Mouse (Mus musculus): ENCODE results near the gene Cdan1. TPM values are rescaled to one million over a fixed set of nuclear protein-coding genes. Genes with fewer than 3 reads are reported as not detected.
A peak's percentile ranks its signal among the peaks of the same experiment; 100 is the strongest.

Gene Cdan1
- 10 to 100 TPM; 10.5 to 14.2 TPM for total RNA-seq (2021)

DNA sequence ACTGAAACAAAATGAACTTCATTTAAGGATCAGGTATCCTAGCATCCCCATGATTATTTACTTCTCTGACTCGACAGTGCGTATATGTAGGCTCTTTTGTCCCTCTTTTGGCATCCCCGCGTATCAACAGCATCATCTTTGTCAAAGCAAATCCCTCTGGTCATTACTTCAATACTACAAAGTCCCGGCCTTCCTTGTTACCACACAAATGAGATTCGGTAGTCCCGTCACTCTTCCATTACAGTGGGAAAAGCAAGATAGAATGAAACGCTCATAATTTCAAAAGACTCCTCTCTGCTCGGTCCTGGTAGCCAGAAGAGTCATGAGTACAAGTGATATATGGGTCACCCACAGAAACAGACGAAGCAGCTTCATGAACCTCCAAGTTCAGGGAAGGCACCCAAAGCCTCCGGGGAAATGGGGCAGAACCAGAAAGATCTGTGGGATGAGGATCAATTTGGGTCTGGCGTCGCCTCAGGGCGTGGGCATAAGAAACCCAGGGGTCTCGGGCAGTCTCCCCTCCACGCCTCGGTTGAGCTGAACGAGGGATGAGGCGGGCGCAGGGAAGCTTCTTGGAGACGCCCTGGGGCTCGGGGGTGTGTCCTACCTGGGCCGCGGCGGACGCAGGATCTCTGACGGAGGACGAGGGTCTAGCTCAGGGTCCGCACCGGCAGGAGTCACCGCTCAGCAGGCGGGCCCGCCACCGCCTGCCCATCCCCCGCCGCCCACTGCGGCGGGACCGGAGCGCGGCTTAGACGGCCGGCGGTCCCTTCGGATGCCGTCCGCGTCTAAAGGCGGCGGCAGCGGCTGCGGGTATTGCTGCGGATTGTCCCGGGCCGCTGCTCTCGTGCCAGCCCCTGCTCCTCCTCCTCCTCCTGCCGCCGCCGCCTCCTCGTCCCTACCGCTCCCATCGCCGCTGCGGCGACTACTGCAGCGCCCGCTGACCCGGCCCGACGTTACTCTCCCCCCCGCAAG, at the start of gene Cdan1:
Gene Cdan1 (minus strand): TSS at position 680 of the 975 bp plus-strand sequence.
- intact Hi-C loops (cut with DNase I): loop anchor here (5.0 kb wide), 1 partner anchor 117 kb away; no protein-coding TSS in a partner anchor
- peak in 1 of 2 experiments; percentile 43 for DNase-seq

DNA sequence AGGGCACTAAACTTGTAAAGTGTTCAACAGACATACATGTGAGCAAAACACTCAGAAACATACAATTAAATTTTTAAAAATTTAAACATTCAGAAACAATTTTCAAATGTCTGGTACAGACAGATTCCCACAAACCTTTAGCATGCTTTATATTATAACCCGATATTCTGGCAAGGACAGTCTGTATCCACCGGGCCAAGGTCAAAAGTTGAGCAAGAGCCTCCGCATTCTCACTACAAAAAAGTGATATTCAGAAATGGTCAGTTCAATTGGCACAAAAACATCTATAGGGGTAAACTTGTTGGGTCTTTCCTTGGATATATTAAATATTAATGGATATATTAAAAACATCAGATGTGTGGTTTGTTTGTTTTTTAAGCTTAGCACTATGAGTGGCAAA, 46.4 kb upstream of the Cdan1 start:
- no peak for DNase-seq
- intact Hi-C loops (cut with DNase I): no loop called here

DNA sequence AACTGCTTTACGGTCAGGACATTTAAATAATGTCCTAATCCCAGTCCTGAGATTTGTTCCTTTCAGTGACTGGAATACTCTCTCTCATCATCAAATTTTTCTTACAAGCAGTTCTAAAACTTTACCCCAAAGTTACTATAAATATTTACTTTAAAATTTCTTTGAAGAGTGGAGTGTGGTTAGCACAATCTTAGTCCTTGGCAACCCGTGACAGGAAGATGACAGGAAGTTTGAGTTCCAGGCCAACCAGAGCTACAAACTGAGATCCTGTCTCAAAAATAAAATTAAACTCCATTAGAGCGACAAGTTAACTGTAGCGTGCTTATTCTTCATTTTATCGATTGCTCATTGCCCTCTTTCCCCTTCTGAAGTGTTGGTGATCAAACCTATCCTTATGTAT, 37.7 kb upstream of the Cdan1 start:
- no peak for DNase-seq
- intact Hi-C loops (cut with DNase I): no loop called here

DNA sequence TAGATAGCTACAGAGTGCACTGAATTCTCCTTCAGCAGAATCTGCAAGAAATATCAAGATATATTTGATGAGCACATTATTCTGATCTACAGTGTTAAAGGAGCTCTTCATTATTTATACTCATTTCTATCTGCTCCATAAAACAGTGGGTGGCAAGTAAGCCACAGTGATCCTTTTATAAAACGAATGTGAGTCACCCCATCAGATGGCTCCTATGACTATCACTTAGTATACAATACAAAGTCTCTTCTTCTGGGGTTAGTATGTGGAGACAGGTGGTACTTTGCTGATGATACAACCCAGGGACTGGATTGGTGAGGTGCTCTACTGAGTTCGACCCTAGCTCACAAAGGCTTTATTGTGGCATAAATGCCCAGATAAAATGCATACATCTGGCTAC, 23.3 kb upstream of the Cdan1 start:
- intact Hi-C loops (cut with DNase I): no loop called here

DNA sequence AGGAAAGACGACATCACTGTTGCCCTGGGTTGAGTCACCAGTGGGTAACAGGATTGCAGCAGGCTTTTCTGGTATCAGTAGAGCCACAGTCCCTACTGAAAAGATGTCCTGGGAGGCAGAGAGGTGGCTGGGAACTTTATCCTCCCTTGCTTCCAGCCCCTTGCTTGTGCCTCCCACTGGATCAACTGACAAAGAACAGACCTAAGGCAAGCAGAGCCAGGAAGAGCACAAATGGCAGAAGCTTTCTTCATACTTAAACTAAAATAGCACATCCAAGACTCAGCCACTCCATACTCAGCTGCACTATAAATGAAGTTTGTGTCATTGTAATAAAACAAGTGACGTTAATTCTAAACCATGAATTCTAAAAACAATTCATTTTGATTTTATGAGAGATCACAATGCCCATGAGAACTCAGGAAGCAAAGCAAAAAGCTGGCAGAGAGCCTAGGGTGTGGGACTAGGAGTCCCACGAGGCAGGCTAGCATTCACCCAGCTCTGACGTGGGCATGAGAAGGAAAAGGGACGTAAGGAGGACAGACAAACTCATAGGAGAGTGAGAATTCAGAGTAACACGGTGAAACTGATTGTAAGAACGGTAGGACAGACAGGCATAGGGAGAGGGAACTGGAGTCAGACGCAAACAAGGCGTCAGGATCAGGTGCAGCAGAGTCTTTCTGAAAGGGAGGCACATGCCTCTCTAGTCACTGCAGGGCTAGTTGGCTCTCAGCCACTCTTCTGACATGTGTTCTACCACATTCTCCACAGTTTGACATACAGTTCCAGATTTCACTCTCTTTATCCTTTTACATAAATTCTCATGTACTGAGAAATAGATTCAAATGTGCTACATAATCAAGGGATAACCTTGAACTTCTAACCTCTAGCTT, 21.8 kb upstream of the Cdan1 start:
- intact Hi-C loops (cut with DNase I): no loop called here
- peak in 1 of 2 experiments; percentile 9 for DNase-seq

More for the DNA sequence above, 23.3 kb upstream of the Cdan1 start:
- no peak for DNase-seq

DNA sequence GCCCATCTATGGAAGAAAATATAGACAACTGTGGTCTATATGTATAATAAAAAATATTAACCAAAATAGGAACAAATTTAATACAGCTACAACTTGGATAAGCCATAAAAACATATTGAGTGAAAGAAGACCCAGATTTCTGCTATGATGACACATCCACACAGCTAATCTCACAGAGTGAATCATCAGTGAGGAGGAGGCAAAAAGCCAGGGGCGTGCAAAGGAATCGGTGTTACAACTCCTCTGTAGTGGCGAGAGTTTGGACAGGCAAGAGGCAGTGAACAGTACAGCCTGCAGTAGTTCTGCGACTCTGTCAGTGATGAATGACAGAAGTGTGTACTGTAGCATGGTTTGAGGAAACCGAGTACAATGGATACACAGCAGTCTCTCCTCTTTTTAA, 17.4 kb upstream of the Cdan1 start:
- intact Hi-C loops (cut with DNase I): loop anchor here (2.0 kb wide), 1 partner anchor 389 kb away; no protein-coding TSS in a partner anchor
- DNase-seq: no peak

DNA sequence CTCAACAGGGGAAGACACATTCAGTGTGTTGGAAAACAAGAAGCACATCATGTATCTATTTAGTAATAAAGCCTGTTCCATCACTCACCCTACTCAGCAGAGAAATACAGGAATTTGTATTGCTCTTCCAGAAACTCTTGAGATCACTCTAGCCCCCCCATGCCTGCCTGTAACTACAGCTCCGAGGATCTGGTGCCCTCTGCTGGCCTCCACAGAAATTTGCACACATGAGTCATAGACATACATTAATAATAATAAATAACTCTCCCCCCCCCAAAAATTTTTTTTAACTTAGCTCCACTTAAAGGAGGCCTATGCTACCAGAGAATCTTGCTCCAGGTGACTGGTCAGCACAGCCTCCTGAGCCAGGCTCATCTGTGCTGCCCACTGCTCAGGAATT, 16.6 kb upstream of the Cdan1 start:
- intact Hi-C loops (cut with DNase I): loop anchor here (2.0 kb wide), 1 partner anchor 388 kb away; no protein-coding TSS in a partner anchor
- peak; percentile 13 to 47 for DNase-seq

DNA sequence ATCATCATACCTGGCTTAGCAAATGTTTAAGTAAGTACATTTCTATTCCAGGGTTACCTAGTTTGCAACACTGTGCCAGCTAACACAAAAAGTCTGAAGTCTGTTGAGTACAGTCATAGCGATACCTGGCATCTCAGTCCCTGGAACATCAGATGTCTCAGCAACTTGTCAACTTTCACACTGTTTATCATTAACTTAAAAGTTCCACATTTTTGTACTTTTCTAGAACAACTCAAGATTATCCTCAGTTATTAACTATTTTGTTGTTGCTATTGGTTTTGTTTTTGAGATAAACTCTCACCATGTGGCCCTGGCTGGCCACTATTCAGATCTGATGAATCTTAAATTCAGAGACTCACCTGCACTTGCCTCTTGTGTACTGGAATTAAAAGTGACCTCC, 13.5 kb upstream of the Cdan1 start:
- DNase-seq: no peak
- intact Hi-C loops (cut with DNase I): no loop called here

DNA sequence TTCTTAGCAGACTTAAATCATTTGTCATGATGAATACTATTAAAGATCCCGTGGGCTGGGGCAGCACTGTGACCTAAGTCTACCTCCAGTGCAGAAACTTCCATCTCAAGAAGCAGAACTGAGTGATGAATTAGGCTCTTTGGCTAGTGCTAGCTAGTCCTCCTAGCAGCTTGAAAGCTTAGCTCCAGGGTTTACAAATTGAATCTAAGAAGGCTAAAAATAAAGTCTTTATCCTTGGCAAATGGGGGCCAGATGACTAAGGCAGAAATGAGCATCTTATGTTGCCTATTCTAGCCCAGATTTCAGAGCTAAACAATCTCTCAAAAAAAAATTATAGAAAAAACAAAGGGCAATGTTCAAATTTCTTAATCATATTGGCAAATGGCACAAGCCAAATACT, 10.8 kb upstream of the Cdan1 start:
- intact Hi-C loops (cut with DNase I): no loop called here
- DNase-seq: no peak

DNA sequence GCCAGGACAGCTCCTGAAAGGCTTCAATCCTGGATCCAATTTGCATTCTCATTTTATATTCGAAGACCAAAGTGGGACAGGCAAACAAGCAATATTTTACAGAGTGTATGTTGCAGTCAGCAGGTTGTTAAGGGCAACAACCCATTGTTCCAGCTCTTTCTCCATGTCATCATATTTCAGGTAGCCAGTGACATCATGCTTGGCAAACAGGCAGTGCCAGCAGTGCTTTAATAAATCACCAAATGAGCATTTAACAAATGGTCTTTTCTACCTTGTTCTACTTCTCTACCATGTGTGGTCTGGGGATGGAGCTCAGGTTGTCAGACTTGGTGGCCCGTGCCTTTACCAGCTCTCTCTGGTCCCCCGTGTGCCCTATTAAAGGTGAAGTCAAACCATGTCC, 8.2 kb upstream of the Cdan1 start:
- intact Hi-C loops (cut with DNase I): no loop called here
- DNase-seq: no peak

DNA sequence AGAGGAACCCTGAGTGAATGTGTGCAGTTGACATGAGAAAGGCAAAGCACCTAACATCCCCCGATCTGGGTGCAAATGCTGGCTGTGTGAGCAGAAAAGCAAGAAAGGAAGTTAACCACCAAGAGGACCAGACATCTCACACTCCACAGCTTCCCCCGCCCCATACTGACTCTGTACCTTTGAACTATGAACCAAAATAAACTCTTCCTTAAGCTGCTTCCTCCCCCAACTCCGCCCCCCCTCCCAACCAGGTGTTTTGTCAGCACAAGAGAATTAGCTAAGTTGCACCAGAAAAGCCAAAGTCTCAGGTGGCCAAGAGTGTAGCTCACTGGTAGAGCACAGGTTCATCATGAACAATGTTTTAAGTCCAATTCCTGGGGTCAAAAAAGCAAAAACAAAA, 3.2 kb upstream of the Cdan1 start:
- intact Hi-C loops (cut with DNase I): loop anchor here (5.0 kb wide), 1 partner anchor 121 kb away; no protein-coding TSS in a partner anchor
- no peak for DNase-seq

DNA sequence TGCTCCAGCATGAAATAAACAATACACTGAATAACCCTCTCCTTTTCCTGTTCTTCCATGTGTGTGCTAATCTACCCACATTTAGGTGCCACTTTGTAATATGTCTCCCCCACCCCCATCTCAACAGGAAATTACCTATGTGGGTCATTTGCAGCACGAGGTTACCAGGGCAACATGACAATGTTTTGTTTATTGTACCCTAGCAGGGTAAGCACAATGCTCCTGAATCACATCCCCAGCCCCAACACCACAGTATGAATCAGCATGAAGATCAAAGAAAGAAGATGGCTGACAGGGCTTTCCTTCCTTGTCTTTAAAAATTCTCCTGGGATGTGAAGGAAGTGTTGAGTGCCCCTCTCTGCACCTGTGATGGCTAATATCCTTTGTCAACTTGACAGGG, 2.7 kb upstream of the Cdan1 start:
- intact Hi-C loops (cut with DNase I): loop anchor here (5.0 kb wide), 1 partner anchor 120 kb away; no protein-coding TSS in a partner anchor
- no peak for DNase-seq

DNA sequence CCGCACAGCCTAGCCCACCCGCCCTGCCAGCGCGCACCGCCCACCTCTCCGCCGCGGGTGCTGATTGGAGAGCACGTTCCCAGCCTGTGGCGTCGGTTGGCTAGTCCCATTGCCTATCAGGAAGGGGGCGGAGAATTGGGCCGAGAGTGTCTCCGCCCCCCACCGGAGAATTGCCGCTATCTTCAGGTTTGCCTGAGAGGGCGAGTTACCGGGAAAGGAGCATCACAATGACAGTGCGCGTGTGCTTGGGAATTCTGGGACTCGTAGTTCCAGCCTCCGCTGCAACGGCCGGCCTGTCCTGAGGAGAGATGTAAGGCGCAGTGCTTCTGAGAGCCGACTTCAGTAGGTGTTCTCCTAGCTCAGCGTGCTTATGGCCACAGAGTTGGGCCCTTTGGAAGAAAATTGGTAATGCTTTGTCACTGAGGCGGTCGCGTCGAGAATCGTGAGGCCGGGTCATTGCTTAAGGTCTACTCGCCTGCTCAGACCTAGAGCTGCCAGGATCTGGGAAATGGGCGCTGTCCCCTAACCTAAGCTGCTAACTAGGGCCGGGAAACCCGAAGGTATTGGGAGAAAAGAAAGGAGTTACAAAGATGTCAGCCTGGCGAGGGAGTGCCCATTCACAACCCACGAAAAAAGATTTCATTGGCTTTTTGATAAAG, 625 bp upstream of the Cdan1 start, which contains the start of gene Ttbk2:
Gene Ttbk2 (minus strand): TSS at position 181 of the 659 bp plus-strand sequence.
- intact Hi-C loops (cut with DNase I): loop anchor here (5.0 kb wide), 1 partner anchor 118 kb away; no protein-coding TSS in a partner anchor
- peak; percentile 99 for DNase-seq

DNA sequence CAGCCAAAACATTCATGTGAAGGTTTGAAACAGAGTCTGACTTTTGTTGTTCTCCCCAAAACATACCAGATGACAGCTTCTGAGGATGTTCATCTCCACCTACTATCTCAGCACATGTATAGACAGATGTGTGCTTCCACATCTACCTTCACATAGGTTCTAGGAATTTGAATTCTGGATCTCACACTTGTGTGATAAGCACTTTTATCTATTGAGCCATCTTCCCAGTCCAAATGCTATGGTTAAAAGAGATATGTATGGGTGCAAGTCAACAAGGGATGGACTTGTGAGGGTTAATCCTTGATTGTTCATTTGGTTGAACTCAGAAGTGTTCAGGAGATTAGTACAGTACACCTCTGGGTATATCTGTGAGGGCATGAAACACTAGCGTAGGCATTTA, 4.6 kb downstream of the Cdan1 start:
- intact Hi-C loops (cut with DNase I): no loop called here
- DNase-seq: no peak

DNA sequence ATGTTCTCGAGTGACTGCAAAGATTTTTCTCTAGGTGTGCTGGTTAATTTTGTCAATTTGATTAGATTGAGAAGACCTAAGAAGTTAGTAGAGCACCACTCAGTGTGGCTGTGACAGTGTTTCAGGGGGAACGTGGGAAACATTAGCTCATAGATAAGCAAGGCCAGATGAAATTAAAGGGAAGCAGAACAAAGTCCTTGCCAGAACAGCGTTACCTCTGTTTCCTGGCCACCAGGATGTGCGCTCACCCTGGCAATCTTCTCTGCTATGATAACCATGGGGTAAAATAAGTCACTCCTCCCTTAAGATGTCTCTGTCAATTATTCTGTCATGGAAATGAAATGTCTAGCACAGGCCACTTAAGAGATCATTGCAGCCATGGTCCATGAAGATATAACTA, 5.9 kb downstream of the Cdan1 start:
- no peak for DNase-seq
- intact Hi-C loops (cut with DNase I): no loop called here

DNA sequence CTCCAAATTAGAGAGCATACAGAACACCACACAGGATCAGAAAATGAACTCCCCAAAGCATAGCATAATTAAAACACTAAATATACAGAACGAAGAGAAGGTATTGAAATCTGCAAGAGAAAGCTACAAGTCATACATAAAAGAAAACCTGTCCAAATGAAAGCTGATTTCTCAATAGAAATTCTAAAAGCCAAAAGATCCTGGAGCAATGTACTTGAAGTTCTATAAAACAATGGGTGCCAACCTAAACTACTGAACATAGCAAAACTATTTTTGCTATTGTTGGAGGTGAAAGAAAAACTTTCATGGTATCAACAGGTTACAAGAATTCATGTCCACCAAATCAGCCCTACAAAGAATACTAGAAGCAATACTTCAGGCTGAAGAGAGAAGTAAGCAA, 8.7 kb downstream of the Cdan1 start:
- intact Hi-C loops (cut with DNase I): no loop called here
- DNase-seq: no peak

DNA sequence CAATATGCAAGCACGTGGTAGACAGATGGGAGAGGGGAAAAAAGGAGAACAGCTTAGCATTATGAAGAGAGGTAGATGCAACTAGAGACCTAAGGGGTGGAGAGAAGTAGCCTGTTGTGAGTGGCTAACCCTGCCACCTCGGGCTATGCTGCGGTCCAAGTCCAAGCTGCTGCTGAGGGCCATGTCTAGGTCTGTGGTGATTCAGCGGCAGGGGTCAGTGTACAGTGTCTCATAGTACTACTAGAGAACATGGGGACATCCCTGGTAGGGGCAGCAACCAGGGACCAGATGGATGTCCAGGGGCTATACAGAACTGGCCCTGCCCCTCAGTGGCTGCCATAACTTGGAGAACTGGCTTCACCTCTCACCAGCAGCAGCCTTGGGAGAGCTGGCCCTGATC, 14.8 kb downstream of the Cdan1 start:
- DNase-seq: no peak
- intact Hi-C loops (cut with DNase I): no loop called here

DNA sequence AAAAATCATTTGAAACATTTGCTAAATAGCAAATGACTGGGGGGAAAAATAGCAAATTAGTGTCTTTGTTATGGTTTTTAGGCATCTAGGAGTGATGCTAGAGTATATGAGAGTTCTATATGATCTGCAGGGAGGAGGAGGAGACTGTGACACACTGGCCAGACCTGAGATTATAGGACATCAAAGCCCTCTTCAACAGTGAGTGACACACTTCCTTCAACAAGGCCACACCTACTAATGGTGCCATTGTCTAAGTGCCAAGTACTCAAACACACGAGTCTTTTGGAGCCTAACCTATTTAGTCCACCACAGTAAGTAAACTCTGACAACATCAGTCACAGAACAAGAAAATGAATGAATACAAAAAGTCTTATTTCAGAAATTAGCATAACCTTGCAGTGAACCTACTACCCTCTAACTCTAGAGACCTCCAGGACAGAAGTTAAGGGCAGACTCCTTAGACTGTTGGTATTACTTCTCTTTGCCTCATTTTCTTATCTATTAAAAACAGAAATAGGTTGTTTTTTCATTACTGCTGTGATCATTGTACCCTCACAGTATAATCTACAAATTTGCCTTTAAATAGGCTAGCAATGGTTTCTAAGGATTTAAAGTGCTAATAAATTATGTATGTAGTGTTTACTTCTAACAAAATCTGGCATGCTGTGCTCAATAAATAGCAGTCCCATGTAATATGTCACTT, 22.8 kb downstream of the Cdan1 start:
- DNase-seq: no peak
- intact Hi-C loops (cut with DNase I): no loop called here

DNA sequence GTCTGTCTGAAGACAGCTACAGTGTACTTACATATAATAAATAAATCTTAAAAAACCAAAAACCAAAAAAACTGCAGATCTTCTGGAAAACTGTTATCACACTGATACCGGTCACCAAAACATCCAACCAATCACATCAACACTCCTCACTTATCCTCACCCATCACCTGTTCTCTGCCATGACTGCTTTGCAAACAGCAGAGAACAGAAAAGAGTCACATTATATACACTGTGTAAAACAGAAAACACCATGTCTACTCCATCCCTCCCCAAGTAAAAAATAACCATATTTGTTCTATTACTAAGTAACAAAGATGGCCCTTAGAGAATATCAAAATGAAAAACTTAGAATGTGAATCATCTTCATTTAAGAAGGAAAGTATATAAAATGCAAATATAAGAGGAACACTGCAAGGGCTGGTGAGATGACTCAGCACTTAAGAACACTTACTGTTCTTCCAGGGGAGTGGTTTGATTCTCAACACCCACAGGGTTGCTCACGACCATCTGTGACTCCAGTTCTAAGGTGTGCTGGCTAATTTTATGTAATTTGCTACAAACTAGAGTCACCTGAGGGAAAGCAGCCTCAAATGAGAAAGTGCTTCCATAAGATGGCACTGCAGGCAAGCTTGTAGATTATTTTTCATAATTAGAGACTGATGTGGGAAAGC, 79.5 kb downstream of the Cdan1 start:
- DNase-seq: no peak
- intact Hi-C loops (cut with DNase I): no loop called here

Data from heart, postnatal 36 days (tissue).